Mouse (Mus musculus) spleen, adult 18-20 months (tissue): Measurements from ENCODE around the gene Anapc15-ps.

ENCODE experiments used
- DNase-seq, 2 experiments: peaks; one replicate each; pipeline ENCODE4 v3.0.0; 2022; ENCODE audit warnings: mixed read lengths in 2 of 2

Gene Anapc15-ps

GRCm38 (mm10) chr10:95689058-95689457, 15.8 kb upstream of the Anapc15-ps start:
- DNase-seq = no peak

DNA sequence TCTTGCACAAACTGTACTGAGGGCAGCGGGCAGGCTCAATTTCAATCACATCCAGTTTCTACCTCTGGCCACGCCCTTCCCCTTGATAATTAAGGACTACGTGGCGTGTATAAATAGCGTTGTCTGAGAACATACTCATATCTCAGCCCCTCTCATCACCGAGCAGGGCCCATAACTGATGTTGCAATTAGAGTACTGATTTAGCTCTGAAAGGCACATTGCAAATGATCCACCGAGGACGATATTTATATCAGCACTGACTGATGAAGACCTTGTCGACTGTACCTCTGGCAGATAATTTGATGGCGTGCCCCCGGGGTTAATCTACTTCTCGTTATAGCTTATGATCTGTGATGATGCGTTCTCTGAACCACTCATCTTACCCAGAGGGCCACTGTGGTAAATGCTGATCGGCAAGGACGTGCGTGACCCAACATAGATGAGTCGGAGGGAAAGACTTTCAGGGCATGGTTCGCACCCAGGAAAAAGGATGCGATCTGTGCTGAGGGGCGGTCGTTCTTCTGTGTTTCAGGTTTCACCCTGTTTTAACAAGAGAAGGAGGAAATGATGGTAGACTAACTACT, 14.4 kb upstream of the Anapc15-ps start:
- DNase-seq = no peak

DNA sequence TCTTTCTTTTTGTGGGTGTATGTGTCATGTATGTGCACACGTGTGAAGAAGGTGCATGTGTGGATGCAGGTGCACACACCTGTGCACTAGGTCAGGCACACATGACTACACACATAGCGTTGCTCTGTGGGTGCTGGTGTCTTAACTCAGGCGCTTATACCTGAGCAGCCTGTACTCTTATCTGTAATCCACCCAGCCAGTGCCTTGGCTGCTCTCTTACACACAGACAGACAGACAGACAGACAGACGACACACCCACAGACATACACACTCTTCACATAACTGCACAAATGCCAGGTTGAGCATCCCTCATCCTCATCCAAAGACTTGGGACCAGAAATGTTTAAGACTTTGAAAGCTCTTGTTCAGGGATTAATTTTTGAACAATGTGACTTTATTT, 12.8 kb upstream of the Anapc15-ps start:
- DNase-seq = no peak

DNA sequence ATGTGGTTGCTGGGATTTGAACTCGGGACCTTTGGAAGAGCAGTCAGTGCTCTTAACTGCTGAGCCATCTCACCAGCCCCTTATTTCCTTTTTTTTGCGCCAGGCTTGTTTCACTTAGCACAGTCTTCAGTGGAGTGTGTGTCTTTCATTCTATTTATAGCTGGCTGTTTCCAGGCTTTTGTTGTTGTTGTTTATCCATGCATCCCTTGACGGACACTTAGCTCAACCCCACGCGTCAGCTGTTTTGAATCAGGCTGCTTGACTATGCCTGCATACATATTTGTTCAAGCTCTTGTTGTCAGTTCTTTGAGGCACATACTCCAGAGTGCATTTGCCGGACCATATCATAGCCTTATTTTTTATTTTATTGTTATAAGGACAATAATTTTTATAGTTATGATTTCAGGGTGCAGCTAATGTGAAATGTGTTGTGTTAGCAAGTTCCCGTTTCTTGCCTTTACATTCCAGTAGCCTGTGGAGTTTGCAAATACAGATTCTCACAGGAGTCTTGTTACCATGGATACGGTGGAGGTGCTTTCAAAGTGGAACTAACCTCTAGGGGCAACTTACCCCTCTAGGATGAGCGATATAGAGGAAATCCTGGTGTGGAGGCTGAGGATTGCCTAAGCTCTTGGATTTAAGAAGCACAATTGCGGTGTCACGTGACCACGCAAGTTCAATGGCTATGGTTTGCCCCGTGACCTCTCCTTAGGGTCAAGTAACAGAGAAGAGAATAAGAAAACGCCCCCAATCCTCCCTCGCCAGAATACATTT, 11.7 kb upstream of the Anapc15-ps start:
- DNase-seq = no peak

DNA sequence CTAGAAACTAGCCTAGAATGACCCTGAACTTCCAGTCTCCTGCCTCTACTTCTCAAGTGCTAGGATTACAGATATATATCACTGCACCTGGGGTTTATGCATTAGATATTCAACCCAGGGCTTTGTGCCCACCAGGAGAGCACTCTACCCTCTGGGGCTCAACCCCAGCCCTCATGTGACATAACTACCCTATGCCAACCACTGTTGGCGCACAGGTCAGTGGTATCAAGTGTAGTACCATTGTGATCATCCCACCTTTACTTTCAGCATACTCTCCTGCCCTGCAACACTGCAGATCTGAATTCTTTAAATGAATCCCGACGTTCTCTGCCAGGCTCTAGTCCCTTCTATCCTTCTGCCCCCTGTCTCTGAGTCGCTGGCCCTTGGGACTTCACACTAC, 11.0 kb upstream of the Anapc15-ps start:
- DNase-seq = no peak

GRCm38 (mm10) chr10:95683735-95684134, 10.5 kb upstream of the Anapc15-ps start:
- DNase-seq = no peak

DNA sequence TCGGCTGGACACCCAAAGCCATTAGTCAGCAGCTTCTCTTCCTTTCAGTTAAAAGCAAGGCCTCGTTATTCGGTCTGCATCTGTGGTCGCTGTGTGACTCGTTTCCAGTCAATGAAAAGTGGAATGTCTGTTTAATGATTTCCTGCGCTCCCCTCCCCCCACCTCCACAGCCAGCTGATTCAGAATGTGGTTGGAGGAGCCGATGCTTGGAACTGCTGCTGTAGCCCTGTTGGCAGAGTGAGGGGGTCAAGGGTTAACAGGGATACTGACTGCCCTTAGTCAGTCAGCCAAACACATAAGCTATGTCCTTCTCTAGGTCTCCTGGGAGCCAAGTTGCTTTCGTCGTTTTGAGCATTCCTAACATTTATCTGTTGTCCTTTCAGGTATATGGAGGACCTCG, 9.7 kb upstream of the Anapc15-ps start:
- no peak for DNase-seq

- no peak for DNase-seq
Measured at GRCm38 (mm10) chr10:95682091-95682740, 9.0 kb upstream of the Anapc15-ps start.

DNA sequence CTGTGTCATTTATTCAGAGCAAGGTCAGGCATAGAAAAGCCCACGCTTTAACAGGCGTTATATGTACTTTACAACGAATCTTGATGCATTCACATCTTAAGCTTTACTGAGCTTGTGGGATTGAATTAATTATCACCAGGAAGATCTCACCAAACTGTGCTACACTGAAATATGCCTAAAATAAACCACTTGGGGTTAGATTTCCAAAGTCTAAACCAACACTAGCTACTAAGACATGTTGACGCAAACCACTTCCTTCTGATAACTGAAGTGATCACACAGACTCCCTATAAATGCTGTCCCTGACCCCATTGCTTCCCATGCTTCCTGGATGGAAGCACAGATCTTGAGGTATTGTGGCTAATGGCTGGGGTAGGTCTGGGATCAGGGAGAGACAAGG, 8.2 kb upstream of the Anapc15-ps start:
- no peak for DNase-seq

GRCm38 (mm10) chr10:95681058-95681440, 7.8 kb upstream of the Anapc15-ps start:
- no peak for DNase-seq

- DNase-seq = no peak
Measured at GRCm38 (mm10) chr10:95680153-95681057, 7.2 kb upstream of the Anapc15-ps start.

DNA sequence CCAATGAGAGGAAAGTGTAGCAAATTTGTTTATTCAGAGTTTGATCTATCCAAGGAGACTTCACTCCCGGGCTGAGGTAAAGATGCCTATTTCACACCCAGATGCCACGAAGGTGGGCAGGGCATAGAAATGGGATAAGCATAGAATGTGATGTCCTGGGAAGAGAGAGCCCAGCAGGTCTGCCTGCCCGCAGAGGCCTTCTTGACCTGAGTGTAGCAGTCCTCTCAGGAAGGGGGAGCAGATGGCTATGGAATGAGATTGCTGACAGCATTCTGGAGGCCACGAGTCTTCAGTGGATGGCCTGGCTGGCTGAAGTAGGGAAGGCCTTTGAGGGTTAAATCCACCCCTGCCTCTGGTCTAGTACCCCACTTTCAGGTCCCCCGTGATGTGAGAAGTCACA, 5.9 kb upstream of the Anapc15-ps start:
- DNase-seq = no peak

GRCm38 (mm10) chr10:95678661-95679060, 5.4 kb upstream of the Anapc15-ps start:
- no peak for DNase-seq

DNA sequence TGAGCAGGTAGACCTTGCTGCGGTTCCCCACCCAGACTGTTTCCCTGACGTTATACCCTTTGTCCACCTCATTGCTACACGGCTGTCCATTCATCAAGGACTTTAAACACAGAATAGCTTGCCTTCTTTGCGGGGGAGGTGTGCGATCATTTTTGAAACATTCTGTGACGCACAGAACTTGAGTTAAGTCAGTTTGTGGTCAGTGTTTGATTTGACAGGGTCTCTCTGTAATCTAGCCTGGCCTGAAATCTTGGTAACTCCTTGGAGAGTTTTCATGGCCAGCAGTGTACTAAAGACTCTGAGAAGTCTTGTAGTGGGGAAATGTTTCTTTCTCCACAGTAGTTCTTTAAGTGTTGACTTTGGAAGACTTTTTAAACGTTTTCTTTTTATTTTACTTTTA, 5.0 kb upstream of the Anapc15-ps start:
- no peak for DNase-seq

GRCm38 (mm10) chr10:95677356-95678109, 4.3 kb upstream of the Anapc15-ps start:
- peak; percentile 54 to 55 for DNase-seq

GRCm38 (mm10) chr10:95676991-95677355, 3.7 kb upstream of the Anapc15-ps start:
- DNase-seq = no peak

DNA sequence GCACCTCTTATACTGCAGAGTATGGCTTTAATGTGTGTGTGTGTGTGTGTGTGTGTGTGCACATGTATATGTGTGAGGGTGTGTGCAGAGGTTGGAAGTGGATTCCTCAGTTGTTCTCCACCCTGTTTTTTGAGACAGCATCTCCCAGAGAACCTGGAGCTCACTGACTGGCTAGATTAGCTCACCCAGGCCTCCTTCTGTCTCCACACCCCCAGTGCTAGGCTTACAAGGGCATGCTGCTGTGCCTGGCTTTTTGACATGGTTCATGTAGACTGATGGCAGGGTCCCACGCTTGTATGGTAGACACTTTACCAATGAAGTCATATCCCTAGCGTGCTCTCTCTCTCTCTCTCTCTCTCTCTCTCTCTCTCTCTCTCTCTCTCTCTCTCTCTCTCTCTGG, 3.1 kb upstream of the Anapc15-ps start:
- no peak for DNase-seq

DNA sequence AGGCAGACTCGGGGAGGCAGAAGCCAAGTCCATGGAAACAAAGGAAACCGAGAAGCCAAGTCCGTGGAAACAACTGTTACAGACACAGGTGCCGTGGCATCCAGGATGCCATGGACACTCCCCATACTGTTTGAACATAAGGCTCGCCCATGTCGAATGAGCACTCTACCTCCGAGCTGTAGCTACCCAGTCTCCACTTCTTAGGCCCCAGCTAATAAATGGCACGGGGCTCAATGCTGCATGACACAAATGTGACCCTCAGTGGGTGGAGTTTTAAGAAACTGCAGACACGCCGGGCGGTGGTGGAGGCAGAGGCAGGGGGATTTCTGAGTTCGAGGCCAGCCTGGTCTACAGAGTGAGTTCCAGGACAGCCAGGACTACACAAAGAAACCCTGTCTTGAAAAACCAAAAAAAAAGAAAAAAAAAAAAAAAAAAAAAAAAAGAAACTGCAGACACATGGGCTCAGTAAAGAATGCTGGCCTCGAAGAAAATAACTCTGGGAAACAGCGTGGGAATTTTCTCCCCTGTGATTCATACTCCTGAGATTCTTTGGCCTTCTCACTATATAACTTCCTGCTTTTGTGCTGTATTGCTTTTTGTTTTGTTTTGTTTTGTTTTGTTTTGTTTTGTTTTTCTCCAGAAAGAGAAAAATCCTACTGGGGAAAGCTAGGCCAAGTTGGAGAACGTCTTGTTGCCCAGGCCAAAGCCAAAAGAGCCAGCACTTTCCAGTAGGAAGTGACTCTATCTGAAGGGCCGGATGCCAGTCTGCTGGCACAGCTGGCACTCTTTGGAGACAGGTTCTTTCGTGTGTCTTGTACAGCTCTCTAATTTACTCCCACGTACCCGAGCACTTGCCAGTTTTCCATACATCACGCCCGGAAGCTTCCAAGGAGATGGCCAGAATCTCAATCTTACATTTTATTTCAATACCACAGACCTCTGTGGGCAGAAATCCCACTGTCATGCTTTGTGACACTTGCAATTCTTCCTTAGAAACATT, 2.2 kb downstream of the Anapc15-ps start:
- no peak for DNase-seq

- DNase-seq = no peak
Measured at GRCm38 (mm10) chr10:95669872-95670271, 3.4 kb downstream of the Anapc15-ps start.

- no peak for DNase-seq
Measured at GRCm38 (mm10) chr10:95669034-95669433, 4.2 kb downstream of the Anapc15-ps start.

- DNase-seq = no peak
Measured at GRCm38 (mm10) chr10:95667371-95668030, 5.8 kb downstream of the Anapc15-ps start.
